In genomic region chr5:64230507-64231041, GRCm38 (mm10) we compare ENCODE assay signal across 8 mouse cellular contexts.
A peak's percentile ranks its signal among the peaks of the same experiment; 100 is the strongest.
DNase-seq lines count a peak whose midpoint lies in the region; ATAC-seq and TF ChIP-seq lines count a peak whose summit lies in the region.

No protein-coding gene starts in this region.

- peaks cover 8% of the 10 kb centered on the region for H3K79me2 ChIP-seq in MEL (ENCODE audit: control insufficient read depth, insufficient read depth, low read length, poor library complexity)

- peaks cover 0 to 3% of the 10 kb centered on the region in 2 experiments; a peak in 2 of 4 replicates for H3K36me3 ChIP-seq in MEL (ENCODE audit: control insufficient read depth in 1 of 2, insufficient read depth in 2 of 2, low read length in 2 of 2)
- no peaks in the 10 kb centered on the region for H3K36me3 ChIP-seq in embryonic facial prominence, embryonic 11.5 days (replicated peaks; ENCODE audit: control insufficient read depth, insufficient read depth, low read depth, low read length)
- no peaks in the 10 kb centered on the region for H3K36me3 ChIP-seq in hindbrain, postnatal 0 days (ENCODE audit: insufficient read depth, low read length)
- H3K36me3 ChIP-seq in lung, embryonic 16.5 days (ENCODE audit: control insufficient read depth, insufficient read depth, low read length): no peaks in the 10 kb centered on the region
- H3K36me3 ChIP-seq in stomach, postnatal 0 days (ENCODE audit: control insufficient read depth, insufficient read depth, low read length): no peaks in the 10 kb centered on the region

- H3K9me3 ChIP-seq in MEL (replicated peaks; ENCODE audit: insufficient read depth, low read length): no peaks in the 10 kb centered on the region
- no peaks in the 10 kb centered on the region for H3K9me3 ChIP-seq in embryonic facial prominence, embryonic 11.5 days (replicated peaks; ENCODE audit: control insufficient read depth, low read length)
- H3K9me3 ChIP-seq in hindbrain, postnatal 0 days (ENCODE audit: low read length): no peaks in the 10 kb centered on the region
- no peaks in the 10 kb centered on the region for H3K9me3 ChIP-seq in lung, embryonic 16.5 days (ENCODE audit: control insufficient read depth, low read length)
- no peaks in the 10 kb centered on the region for H3K9me3 ChIP-seq in stomach, postnatal 0 days (ENCODE audit: control insufficient read depth, low read length)

- TF ChIP-seq CTCF in MEL (IDR thresholded peaks at IDR 0.05 in 2 of 3, conservative IDR thresholded peaks at IDR 0.05 in 1 of 3; ENCODE audit: control insufficient read depth in 1 of 3, insufficient read depth in 1 of 3, low read depth in 2 of 3, low read length in 3 of 3, poor library complexity in 1 of 3, severe bottlenecking in 1 of 3): no peak
- TF ChIP-seq CTCF in hindbrain, postnatal 0 days (IDR thresholded peaks at IDR 0.05; ENCODE audit: low read depth): no peak
- no peak; the same call in 1 of the 2 replicates for TF ChIP-seq CTCF in stomach, postnatal 0 days (IDR thresholded peaks at IDR 0.05; ENCODE audit: low read depth)

- peak overlapping the region; percentile 97 to 98 for H3K4me3 ChIP-seq in MEL (ENCODE audit: control insufficient read depth in 1 of 2, insufficient read depth in 1 of 2, low read depth in 2 of 2, low read length in 2 of 2)
- H3K4me3 ChIP-seq in embryonic facial prominence, embryonic 11.5 days (ENCODE audit: low read depth, low read length): peak overlapping the region; percentile 74
- peak overlapping the region; percentile 67 for H3K4me3 ChIP-seq in hindbrain, postnatal 0 days (ENCODE audit: low read length)
- H3K4me3 ChIP-seq in lung, embryonic 16.5 days (ENCODE audit: low read length): peak overlapping the region; percentile 75
- H3K4me3 ChIP-seq in stomach, postnatal 0 days (ENCODE audit: low read depth, low read length): peak overlapping the region; percentile 67

- peak overlapping the region; percentile 79 for H3K4me2 ChIP-seq in embryonic facial prominence, embryonic 11.5 days (ENCODE audit: low read depth, low read length)
- H3K4me2 ChIP-seq in hindbrain, postnatal 0 days (ENCODE audit: low read depth, low read length): peak overlapping the region; percentile 100
- H3K4me2 ChIP-seq in lung, embryonic 16.5 days (ENCODE audit: low read depth, low read length): peak overlapping the region; percentile 91
- peak overlapping the region; percentile 97 for H3K4me2 ChIP-seq in stomach, postnatal 0 days (replicated peaks; ENCODE audit: low read depth)

- H3K9ac ChIP-seq in MEL (ENCODE audit: control insufficient read depth, low read depth, low read length, poor library complexity, severe bottlenecking): peak overlapping the region; percentile 81
- H3K9ac ChIP-seq in embryonic facial prominence, embryonic 11.5 days (replicated peaks; ENCODE audit: low read length): peak overlapping the region; percentile 79
- H3K9ac ChIP-seq in hindbrain, postnatal 0 days (replicated peaks; ENCODE audit: low read length): peak overlapping the region; percentile 61
- peak overlapping the region; percentile 80 for H3K9ac ChIP-seq in lung, embryonic 16.5 days (ENCODE audit: low read length)
- peak overlapping the region; percentile 71 for H3K9ac ChIP-seq in stomach, postnatal 0 days (ENCODE audit: low read length)

- peak overlapping the region; percentile 54 for H3K27ac ChIP-seq in MEL (ENCODE audit: control insufficient read depth, low read depth, low read length)
- H3K27ac ChIP-seq in embryonic facial prominence, embryonic 11.5 days (replicated peaks; ENCODE audit: low read depth, low read length): peak overlapping the region; percentile 59
- peak overlapping the region; percentile 26; the same call in 1 of the 2 replicates for H3K27ac ChIP-seq in hindbrain, postnatal 0 days
- peak overlapping the region; percentile 61 for H3K27ac ChIP-seq in lung, embryonic 16.5 days (ENCODE audit: low read length)
- peak overlapping the region; percentile 86 for H3K27ac ChIP-seq in stomach, postnatal 0 days (replicated peaks)

- peaks cover 6 to 16% of the 10 kb centered on the region in 2 experiments for H3K4me1 ChIP-seq in MEL (ENCODE audit: control insufficient read depth in 1 of 2, insufficient read depth in 2 of 2, low read length in 2 of 2)
- no peaks in the 10 kb centered on the region for H3K4me1 ChIP-seq in embryonic facial prominence, embryonic 11.5 days (ENCODE audit: control insufficient read depth, insufficient read depth, low read length)
- no peaks in the 10 kb centered on the region for H3K4me1 ChIP-seq in hindbrain, postnatal 0 days (ENCODE audit: insufficient read depth, low read length)
- peaks cover 28% of the 10 kb centered on the region for H3K4me1 ChIP-seq in lung, embryonic 16.5 days (replicated peaks; ENCODE audit: control insufficient read depth, insufficient read depth, low read length)
- peaks cover 6% of the 10 kb centered on the region for H3K4me1 ChIP-seq in stomach, postnatal 0 days (replicated peaks; ENCODE audit: control insufficient read depth, insufficient read depth)

- under 1% methylated on average over 28 of the region's 33 CpGs for WGBS in embryonic facial prominence, embryonic 11.5 days
- WGBS in hindbrain, postnatal 0 days: under 1% methylated on average over 20 of the region's 33 CpGs
- 0% methylated on average over 26 of the region's 33 CpGs for WGBS in lung, embryonic 16.5 days
- WGBS in stomach, postnatal 0 days: under 1% methylated on average over 25 of the region's 33 CpGs

- peak; percentile 77 for ATAC-seq in embryonic facial prominence, embryonic 11.5 days (replicated peaks; ENCODE audit: insufficient number of reproducible peaks, low FRiP score, low TSS enrichment, low read depth)
- no peak; the same call in 1 of the 2 replicates for ATAC-seq in hindbrain, postnatal 0 days
- ATAC-seq in lung, embryonic 16.5 days (ENCODE audit: low read depth): peak; percentile 51
- peak; percentile 36 for ATAC-seq in stomach, postnatal 0 days (ENCODE audit: low FRiP score, low TSS enrichment)

- no peak for TF ChIP-seq EP300 in MEL (IDR thresholded peaks at IDR 0.05; ENCODE audit: low read depth in 1 of 2, low read length in 2 of 2)
- TF ChIP-seq EP300 in stomach, postnatal 0 days (optimal IDR thresholded peaks at IDR 0.05): no peak

- H3K27me3 ChIP-seq in MEL (ENCODE audit: control insufficient read depth in 1 of 2, insufficient read depth in 2 of 2, low read length in 2 of 2): no peaks in the 10 kb centered on the region
- H3K27me3 ChIP-seq in embryonic facial prominence, embryonic 11.5 days (ENCODE audit: control insufficient read depth, insufficient read depth, low read length): no peaks in the 10 kb centered on the region
- no peaks in the 10 kb centered on the region for H3K27me3 ChIP-seq in hindbrain, postnatal 0 days (ENCODE audit: insufficient read depth, low read length)
- H3K27me3 ChIP-seq in lung, embryonic 16.5 days (ENCODE audit: control insufficient read depth, insufficient read depth, low read depth, low read length): no peaks in the 10 kb centered on the region
- no peaks in the 10 kb centered on the region for H3K27me3 ChIP-seq in stomach, postnatal 0 days (ENCODE audit: control insufficient read depth, insufficient read depth, low read length)

- TF ChIP-seq POLR2A in MEL (IDR thresholded peaks at IDR 0.05; ENCODE audit: control insufficient read depth in 1 of 2, insufficient read depth in 1 of 2, low read depth in 1 of 2, low read length in 2 of 2, poor library complexity in 1 of 2): no peak

- no peak for TF ChIP-seq RAD21 in MEL (IDR thresholded peaks at IDR 0.05; ENCODE audit: low read depth, low read length)

- peak; percentile 22 to 33 for DNase-seq in layer of hippocampus, postnatal 10 days (ENCODE audit: low spot score in 2 of 2)
- no peak for DNase-seq in layer of hippocampus, adult 8-10 months (ENCODE audit: low spot score in 2 of 2)
- DNase-seq in MEL (ENCODE audit: low read depth, low spot score): peak; percentile 68
- DNase-seq in embryonic facial prominence, embryonic 11.5 days (ENCODE audit: low spot score): peak; percentile 43
- peak; percentile 23 for DNase-seq in hindbrain, postnatal 0 days (ENCODE audit: low spot score)
- DNase-seq in stomach, postnatal 0 days (ENCODE audit: low spot score): peak; percentile 32
- no peak for DNase-seq in right cerebral cortex, postnatal 14 days

TF ChIP-seq in MEL, 35 proteins besides CTCF, POLR2A, EP300 and RAD21:
- TF ChIP-seq KAT2A (conservative IDR thresholded peaks at IDR 0.05; ENCODE audit: low read depth, low read length) (no peak), MXI1 (IDR thresholded peaks at IDR 0.05; ENCODE audit: low read depth, low read length) (0 out of 2 replicates have a peak, but pooled peaks have one; percentile 36), MAZ (IDR thresholded peaks at IDR 0.05; ENCODE audit: low read depth, low read length) (no peak), SIN3A (IDR thresholded peaks at IDR 0.05; ENCODE audit: low read length) (no peak; the same call in 1 of the 2 replicates)

Comparison
In these comparisons a context has a peak if more than half of its experiments do, and no peak if none do; other contexts are left out.
1. DNase-seq: peak in layer of hippocampus, postnatal 10 days (2 of 2), MEL (single experiment), embryonic facial prominence, embryonic 11.5 days (single experiment), hindbrain, postnatal 0 days (single experiment) and stomach, postnatal 0 days (single experiment); none in layer of hippocampus, adult 8-10 months (0 of 2) and right cerebral cortex, postnatal 14 days (single experiment).
2. H3K27ac ChIP-seq: peak in every context shown above with its lines; median percentile 86 in stomach, postnatal 0 days; 61 in lung, embryonic 16.5 days; 59 in embryonic facial prominence, embryonic 11.5 days; 54 in MEL; 26 in hindbrain, postnatal 0 days.
3. Peak in every context shown above with its lines, with median percentiles within 50 percentile points of each other: H3K4me3 ChIP-seq, H3K9ac ChIP-seq and H3K4me2 ChIP-seq.